Mouse (Mus musculus) right cerebral cortex, adult 2 months (tissue): ENCODE data around the gene Kxd1.
A peak's percentile ranks its signal among the peaks of the same experiment; 100 is the strongest.

Source experiments
- DNase-seq, 2 experiments: peaks; one replicate each; pipeline ENCODE4 v3.0.0; 2021 to 2022; ENCODE audit warnings: low spot score in 2 of 2

Gene Kxd1

DNA sequence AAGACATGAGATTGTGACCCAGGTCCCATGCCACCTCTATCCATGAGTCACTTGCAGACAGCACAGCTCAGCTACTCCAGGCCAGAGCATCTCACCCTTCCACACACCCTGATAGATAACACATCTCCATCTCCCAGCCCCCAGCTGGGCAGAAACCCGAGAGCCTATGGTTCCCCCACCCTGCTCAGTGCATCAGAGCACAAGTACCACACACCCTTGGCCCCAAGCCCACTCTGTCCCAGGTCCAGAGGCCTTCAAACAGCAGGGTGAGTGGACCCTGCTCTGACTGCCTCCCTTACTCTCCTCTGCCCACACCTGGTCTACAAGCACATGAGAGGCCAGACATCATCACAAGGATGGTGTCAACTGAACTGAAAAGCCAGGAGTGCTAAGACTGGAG is 59.8 kb downstream of the Kxd1 start:
- DNase-seq = no peak

DNA sequence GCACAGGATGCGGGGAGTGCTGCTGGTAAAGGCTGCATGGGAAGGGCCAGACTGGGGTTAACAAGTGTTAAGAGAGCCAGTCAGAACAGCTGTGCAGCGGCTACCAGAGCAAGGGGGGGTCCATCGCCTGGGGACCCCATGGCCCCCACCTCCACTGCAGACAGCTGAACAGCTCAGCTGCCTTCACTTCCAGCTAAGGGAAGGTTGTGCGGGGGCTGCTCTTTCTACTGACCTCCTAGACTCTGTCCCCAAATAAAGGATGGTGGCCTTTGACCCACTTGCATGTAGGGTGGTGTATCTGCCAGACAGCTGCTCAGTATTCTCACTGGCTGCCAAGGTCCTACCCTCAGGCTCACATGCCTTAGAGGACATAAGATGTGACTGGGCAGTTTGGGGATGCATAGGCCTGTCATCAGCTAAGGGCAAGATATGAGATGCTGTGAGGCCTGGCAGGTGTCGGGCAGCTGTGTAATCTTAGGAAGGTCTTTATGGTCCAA is 60.5 kb downstream of the Kxd1 start:
- no peak for DNase-seq

DNA sequence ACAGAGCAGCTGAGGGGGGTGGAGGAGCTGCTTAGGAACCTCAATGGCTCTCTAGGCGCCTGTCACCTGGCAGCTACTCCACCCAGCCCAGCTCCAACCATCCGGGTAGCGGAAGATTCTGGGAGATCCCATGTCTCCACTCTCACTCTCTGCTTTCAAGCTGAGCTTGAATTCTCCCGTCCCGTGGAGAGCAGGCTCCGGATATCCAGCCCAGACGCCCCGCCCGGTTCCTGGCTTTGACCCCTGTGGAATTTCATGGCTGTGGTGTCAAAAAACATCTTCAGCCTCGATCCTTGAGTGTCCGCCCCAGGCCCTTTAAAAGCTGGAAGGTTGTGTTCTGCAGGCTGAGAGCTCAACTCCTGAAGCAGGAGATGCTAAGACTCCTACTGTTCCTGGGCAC is 61.0 kb downstream of the Kxd1 start:
- DNase-seq = no peak

DNA sequence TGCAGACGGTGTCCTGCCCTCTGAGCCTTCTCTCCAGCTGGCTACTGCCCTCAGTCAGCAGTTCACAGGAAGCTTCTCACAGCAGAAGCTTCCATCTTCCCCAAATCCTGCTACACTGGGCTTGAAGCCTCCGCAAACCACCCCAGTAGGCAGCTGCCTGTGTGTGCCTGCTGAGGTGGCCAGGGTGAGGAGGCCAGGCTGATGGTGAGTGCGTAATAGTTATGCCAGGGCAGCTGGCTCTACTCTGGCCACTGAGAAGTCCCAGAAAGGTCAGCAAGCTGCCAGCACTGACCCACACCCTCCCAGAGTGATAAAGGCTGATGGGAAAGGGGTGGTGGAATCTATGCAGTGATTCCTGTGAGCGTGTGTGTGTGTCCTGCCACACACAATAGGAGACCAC is 61.5 kb downstream of the Kxd1 start:
- no peak for DNase-seq

DNA sequence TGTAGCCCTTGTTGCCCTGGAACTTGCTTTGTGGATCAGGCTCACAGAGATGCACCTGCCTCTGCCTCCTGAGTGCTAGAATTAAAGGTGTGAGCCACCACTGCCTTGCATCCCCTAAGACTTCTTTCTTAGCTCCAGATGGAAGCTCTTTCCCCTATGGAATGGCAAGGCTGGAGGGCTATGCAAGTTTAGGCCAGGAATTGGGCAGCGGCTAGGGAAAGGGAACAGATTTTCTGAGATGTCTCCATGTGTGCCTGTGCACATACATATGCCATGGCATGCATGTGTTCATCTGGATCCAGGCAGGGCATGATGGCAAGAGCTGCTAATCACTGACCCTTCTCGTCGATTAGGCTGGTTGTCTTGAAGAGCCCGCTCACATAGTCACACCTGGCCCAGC is 62.1 kb downstream of the Kxd1 start:
- no peak for DNase-seq

DNA sequence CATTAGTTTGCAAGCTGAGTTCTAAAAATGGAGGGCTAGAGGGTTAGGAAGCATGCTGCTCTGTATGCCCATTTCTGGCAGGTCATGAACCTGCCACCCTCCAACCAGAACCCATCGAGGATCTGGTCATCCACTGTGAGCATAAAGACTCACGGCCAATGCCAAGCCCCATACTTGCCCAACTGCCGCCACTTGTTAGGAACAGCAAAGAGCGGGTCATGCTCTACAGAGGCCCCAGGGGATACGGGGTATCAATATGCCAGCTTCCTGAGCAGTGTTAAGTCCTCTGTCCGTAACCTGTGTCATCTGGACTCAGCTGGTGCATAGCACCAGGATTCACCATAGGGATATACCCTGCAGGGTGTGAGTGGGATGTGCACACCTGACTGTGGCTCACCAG is 63.6 kb downstream of the Kxd1 start:
- DNase-seq = no peak

DNA sequence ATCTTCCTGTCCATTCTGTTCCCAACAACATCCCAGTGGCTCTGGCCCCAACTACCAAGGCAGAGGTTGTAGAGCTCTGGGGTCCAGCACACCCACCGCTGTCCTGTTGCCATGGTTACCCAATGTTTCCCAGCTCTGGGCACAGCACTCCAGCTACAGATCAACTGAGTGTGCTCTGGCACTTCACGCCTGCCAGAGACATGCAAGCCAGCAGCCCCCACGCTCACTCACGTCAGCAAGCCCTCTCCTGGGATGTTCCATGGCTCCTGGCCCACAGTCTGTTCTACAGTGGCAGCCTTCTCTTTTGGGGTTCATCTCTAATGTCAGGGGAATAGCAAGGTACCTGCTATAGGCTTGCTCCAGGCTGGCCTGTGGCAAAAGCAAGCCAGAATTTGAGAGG is 64.5 kb downstream of the Kxd1 start:
- DNase-seq = peak; percentile 62 to 76

DNA sequence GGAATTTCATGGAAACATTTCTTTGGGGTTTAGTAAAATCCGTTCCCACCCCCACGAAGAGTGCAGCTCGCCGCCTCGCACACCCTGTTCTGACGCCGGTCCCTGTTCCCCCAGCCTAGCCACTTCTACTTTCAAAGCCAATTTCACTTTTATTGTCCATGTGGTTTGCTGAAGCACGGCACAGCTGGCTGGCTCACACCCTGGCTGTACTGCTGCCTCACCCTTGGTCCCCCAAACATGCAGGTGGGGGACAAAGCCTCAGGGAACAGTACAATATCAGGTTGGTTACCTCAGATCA is 65.3 kb downstream of the Kxd1 start:
- peak in 1 of 2 experiments; percentile 30 for DNase-seq

DNA sequence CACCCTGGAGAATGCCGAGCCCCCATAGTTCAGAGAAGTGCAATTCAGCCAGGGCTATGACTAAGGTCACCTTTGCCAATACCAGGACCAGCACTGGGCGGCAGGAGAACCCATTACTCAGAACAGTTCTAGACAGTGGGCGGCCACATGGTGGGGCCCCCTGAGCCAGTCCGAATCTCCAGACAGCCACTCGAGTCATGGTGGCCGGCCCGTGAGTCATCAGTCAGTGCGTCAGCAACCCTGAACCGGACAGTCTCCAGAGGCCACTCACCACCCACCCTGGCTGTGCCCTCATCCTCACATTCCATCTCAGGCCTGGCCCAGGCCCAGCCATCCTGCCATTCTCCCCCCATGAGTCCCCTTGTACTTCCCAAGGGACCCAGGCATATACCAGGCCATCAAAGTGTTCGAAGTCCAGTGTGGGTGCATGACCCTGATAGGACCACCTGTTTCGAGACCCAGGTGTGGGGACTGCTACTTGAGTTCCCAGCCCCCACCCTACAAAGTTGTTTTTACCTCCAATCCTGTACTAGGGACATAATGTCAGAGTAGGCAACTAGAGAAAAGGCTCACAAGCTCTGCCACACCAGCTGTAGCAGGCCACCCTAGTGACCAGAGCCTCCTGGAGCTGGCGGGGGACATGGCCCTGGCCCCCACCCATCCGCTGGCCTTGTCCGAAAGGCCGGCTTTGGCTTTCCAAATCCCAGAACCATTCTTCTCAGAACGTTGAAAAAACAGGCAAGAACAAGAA is 65.8 kb downstream of the Kxd1 start:
- no peak for DNase-seq

DNA sequence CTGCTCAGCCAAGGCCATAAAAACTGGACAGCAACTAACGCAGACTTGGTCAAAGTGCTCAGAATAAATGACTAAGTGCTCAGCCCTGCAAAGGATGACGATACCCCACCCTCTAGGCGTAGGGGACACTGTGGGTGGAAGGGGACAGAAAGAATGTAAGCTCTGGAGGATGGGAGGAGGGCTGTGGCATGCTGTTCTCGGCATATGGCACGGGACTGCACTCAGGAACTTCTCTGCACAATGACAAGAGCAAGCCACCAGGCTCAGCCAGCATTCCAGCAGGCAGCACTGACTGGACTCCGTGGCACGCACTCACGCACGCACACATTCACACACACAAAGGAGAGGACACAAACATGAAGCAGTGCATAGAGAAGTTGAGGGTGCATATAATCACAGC is 67.2 kb downstream of the Kxd1 start:
- no peak for DNase-seq

DNA sequence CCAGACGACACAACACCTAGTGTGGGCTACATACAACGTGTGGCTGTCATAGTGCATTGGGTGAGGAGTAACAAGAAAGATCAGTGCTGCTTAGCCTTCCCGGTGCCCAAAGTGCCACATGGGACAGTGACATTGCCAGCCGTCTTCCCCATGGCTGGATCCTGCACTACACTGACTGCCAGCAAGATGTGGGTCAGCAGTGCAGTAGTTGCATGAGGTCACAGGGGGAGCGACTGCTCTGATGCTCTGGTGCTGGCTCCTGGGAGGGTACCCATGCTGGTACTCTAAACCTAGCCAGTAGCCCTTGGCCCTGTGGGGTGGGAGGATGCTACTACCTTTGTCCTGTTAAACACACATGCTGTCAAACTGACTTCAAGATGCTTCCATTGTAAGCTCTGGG is 67.6 kb downstream of the Kxd1 start:
- no peak for DNase-seq

DNA sequence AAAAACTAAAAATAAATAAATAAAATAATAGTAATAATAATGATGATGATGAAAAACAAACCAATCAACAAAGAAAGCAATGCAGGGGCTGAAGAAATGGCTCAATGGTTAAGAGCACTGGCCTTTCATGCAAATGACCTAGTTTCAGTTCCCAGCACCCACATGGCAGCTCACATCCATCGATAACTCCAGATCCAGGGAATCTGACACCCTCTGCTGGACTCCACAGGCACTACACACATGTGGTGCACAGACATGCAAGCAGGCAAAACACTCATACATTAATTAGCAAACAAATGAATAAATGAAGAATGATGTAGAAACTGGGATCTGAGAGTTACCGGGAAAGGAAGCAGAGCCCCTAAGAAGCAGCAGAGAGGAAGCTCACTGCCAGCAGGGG is 68.1 kb downstream of the Kxd1 start:
- DNase-seq = no peak

DNA sequence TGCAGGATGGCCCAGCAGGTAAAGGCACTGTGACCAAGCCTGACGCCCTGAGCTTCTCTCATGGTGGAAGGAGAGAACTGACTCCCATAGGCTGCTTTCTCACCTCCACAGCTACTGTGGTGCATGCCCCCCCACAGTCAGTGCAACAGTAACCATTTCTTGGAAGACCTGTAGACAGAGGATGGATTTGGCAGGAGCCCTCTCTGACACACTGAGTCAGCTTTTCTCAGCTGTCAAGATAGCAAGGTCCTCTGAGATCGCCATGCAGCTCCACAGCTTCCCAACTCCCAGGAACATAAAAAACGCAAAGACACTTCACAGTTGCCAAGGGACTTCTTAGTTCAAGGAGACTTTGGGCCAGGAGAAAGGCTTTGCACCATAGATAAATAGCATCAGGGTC is 69.3 kb downstream of the Kxd1 start:
- DNase-seq = no peak
